Mouse (Mus musculus): Measurements from ENCODE around the gene Ubl4b.

DNA sequence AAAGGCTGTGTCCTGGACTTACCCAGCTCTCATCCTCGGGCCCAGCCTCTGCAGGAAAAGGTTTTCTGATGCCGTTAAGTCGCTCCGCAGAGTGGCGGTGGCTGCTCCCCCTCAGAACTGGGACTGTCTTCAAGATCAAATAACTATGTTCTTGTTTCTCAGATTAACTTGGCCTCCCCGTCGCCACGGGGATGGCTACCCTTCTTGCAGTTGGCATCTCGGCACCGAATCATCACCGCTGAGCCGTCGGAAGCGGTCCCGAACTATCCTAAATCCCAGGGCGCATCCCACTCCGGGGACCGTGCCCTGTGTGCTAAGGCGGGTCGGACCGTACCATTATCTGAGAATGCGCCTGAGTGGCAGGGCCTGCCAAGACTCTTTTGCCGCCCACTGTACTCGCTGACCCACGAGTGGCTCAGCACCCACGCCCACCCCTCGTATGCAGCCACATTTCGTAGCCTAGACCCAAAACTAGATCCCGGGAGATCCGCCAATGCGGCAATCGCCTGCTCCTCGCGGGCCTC is 41.1 kb upstream of the Ubl4b start:
- TF ChIP-seq CTCF (IDR thresholded peaks at IDR 0.05; ENCODE audit: low read depth) (no peak), EP300 (IDR thresholded peaks at IDR 0.05; ENCODE audit: low read depth) (no peak)

Measured in liver, postnatal 0 days (tissue).